Mouse (Mus musculus) brain, embryonic 14.5 days (tissue): Measurements from ENCODE around the gene Lcp1.

Source experiments
- CTCF ChIP-seq: fragments of 200-500 bp; IDR thresholded peaks from 2 replicates; pipeline ENCODE4 v1.5.1; 2012; ENCODE audit warnings: inconsistent platforms, mild to moderate bottlenecking, moderate library complexity, borderline replicate concordance; ENCODE audit not compliant: insufficient read depth, insufficient read length; ENCODE audit errors: extremely low read depth
- POLR2A ChIP-seq: fragments of 200-500 bp; IDR thresholded peaks from 2 replicates; pipeline ENCODE4 v1.6.1; 2012; ENCODE audit warnings: mild to moderate bottlenecking, inconsistent platforms, borderline replicate concordance; ENCODE audit not compliant: poor library complexity, insufficient read depth, insufficient read length, severe bottlenecking; ENCODE audit errors: extremely low read depth

DNA sequence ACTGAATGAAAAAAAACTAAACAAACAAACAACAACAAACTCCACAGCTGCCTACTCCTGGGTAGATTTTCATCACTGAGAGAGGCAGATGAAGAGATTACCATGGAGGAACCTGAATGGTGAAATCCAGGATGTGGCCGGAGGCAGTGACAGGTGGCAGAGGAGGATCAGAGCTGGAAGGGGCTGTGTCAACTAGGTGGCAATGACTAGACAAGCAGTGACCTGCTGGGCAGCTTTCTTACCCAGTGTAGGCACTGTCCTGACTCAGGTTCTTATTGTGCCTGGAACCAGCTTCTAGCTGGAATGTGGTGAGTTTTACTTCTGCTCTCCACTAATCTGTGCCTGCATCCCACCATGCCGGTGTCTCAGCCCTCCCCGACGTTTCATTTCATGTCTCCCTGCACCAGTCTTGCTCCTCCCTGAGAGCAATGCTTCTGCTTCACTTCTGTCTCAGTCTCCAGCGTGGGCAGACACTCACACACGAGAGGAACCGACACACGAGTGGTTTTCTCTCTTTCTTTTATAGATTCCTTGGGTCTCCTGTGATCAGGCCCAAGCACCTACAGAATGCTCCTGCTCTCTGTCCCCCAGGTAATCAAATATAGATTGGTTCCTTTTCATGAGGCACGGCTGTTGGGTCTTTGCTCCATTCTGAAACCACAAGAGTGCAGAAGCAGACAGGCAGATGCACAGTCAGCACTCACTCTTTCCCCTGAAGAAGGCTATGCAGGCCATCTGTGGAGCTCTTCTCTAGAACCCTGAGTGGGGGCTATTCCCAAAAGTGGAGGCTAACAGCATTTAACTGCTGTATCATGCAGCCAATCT, 44.0 kb downstream of the Lcp1 start:
- TF ChIP-seq CTCF (no peak), POLR2A (no peak)
